Mouse (Mus musculus): ENCODE results near the gene Cyp4f39.

- 0 out of 2 replicates have a peak, but pooled peaks have one; percentile 44 for TF ChIP-seq ZNF384 (IDR thresholded peaks at IDR 0.05; ENCODE audit: low read depth, low read length)
- TF ChIP-seq CHD2 (IDR thresholded peaks at IDR 0.05; ENCODE audit: low read depth, low read length) = no peak
- TF ChIP-seq MAFK (IDR thresholded peaks at IDR 0.05; ENCODE audit: insufficient read depth, low read depth, low read length) = no peak
- TF ChIP-seq ZC3H11A (IDR thresholded peaks at IDR 0.05; ENCODE audit: borderline replicate concordance, low read depth, low read length) = 0 out of 2 replicates have a peak, but pooled peaks have one; percentile 23
- TF ChIP-seq HCFC1 (IDR thresholded peaks at IDR 0.05; ENCODE audit: borderline replicate concordance, insufficient read depth, low read length) = no peak
Observed at GRCm38 (mm10) chr17:32449042-32449441, 3.5 kb upstream of the Cyp4f39 start.

Data from ES-E14 (cell line).